Comparison of ENCODE assay signal across 11 mouse cellular contexts in the genomic region with DNA sequence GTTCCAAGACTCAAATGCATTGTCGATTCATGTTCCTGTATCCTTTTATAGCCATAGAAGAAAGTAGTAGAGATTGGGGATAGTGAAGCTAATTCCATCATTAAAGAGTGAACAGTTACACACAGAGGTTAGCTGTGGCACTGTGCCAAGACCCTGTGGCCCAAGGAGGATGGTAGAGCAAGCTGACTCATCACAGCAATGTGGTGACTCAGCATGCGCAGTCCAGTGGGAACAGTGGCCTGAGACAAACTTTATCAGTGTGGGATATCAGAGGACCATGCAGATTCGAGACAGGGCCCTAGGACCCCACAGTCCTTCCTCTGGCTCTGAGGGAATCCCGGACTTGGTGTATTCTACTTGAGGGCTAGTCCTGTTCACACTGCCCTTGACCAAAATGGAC. TPM values are rescaled to one million over a fixed set of nuclear protein-coding genes. Genes with fewer than 3 reads are reported as not detected.
DNase-seq lines count a peak whose midpoint lies in the region; ATAC-seq and TF ChIP-seq lines count a peak whose summit lies in the region.
"Had no signal": no experiment of that assay in that cellular context is flagged by ENCODE, and none has a peak within 500 bp of the region (broad histone marks: within the 10 kb centered on the region; RNA-seq: fewer than 3 reads in every experiment).

No protein-coding gene starts in this region.

- peak; percentile 36 for DNase-seq in gastrocnemius, adult 2 months
- no peak for DNase-seq in gastrocnemius, postnatal 10 days
- DNase-seq in spleen, adult 12 weeks (ENCODE audit: low spot score): peak; percentile 13
- no peak for DNase-seq in spleen, postnatal 4 days (ENCODE audit: low spot score in 2 of 2)
- peak; percentile 47 to 56 for DNase-seq in cerebellum, postnatal 14 days
- peak; percentile 55 for DNase-seq in urinary bladder, postnatal 25 days (ENCODE audit: low spot score)
- no peak for DNase-seq in left cerebral cortex, postnatal 10 days (ENCODE audit: extremely low spot score in 1 of 2, low spot score in 2 of 2)
- DNase-seq: right cerebral cortex, postnatal 14 days; thymus, adult 2 months had no signal

- intact Hi-C loops in gastrocnemius, adult 2 months (cut with DNase I): no loop called here
- intact Hi-C loops in left cerebral cortex, postnatal 10 days (cut with DNase I): no loop called here

- no peak for ATAC-seq in CD4-positive, CD25-positive, alpha-beta regulatory T cell, adult 4 months

- 0 out of 2 replicates have a peak overlapping the region, but pooled peaks have one; percentile 31 for H3K27ac ChIP-seq in gastrocnemius, adult 2 months
- H3K27ac ChIP-seq: midbrain, embryonic 12.5 days had no signal

- H3K4me3 ChIP-seq in gastrocnemius, adult 2 months: no peak overlapping the region
- H3K4me3 ChIP-seq: midbrain, embryonic 12.5 days had no signal

- no peak for TF ChIP-seq CTCF in gastrocnemius, adult 2 months (IDR thresholded peaks at IDR 0.05)

RNA-seq across cellular contexts. Expression of gene Sfswap, which starts 17.2 kb away (rescaled TPM):
- 10 to 100 TPM; 24.5 to 26.3 TPM for total RNA-seq in gastrocnemius, adult 2 months (2021)
- 10 to 100 TPM; 32.4 to 47.0 TPM for total RNA-seq in gastrocnemius, postnatal 10 days (2021)
- polyA plus RNA-seq in CD4-positive, CD25-positive, alpha-beta regulatory T cell, adult 4 months (2017; shearing (Covaris generic)): 10 to 100 TPM; 29.7 to 36.1 TPM
- 100 to 1,000 TPM; 125 to 134 TPM for total RNA-seq in left cerebral cortex, postnatal 10 days (2021)

Comparison
In these comparisons a context has a peak if more than half of its experiments do, and no peak if none do; other contexts are left out.
1. DNase-seq: peak in gastrocnemius, adult 2 months (single experiment), spleen, adult 12 weeks (single experiment), cerebellum, postnatal 14 days (2 of 2) and urinary bladder, postnatal 25 days (single experiment); none in gastrocnemius, postnatal 10 days (single experiment), spleen, postnatal 4 days (0 of 2) and left cerebral cortex, postnatal 10 days (0 of 2).